Mouse (Mus musculus): ENCODE measurements around the gene 1700029I15Rik. TPM values are rescaled to one million over a fixed set of nuclear protein-coding genes. Genes with fewer than 3 reads are reported as not detected.
"Not testable (repeated sequence)": the region's sequence is repeated elsewhere in the genome, so short reads cannot be mapped to it uniquely, and the experiment has no call there.

The 1700029I15Rik gene
- polyA plus RNA-seq, 1 experiment from 2014 or later, result 7.6 TPM

DNA sequence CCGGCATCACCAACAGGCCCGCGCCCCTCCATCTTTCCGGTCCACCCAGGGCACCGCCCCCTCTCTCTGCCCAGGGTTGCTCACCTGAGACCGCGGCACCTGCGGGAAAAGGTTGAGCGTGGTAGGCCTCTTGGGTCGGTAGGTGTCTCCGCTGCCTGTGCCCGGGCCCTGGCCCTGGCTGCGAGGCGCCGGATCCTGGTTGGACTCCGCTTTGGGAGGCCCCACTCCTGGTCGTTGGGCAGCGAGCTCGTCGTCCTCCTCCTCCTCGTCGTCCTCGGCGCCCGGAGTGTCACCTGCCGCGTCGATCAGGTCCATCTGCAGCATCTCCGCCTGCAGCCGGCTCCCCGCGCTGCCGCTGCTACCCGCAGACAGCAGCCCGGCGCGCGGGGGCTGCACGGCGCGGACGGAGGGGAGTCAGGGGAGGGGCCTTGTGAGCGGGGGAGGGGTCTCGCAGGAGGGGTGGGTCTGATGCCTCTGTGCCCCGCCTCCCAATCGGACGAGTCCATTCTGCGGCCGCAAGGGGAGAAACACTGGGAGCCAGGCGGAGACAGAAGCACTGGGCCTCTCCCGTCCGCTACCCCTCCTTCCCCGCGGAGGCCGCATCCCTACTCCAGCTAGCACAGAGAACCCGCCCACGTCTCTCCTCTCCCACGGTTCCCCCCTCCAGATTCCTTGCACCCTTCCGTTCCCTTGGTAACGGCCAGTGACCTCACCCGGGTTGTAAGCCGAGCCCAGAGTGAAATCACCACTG lies 6.7 kb downstream of the 1700029I15Rik start:
- H3K4me1 ChIP-seq, result peaks cover 59% of the 10 kb centered on the region
- H3K9me3 ChIP-seq (replicated peaks), result no peaks in the 10 kb centered on the region
- WGBS, result under 1% methylated on average over 53 of the region's 62 CpGs
- peak overlapping the region; percentile 86 for H3K27ac ChIP-seq
- ATAC-seq (ENCODE audit: low FRiP score), result peak; percentile 94
- no peaks in the 10 kb centered on the region for H3K27me3 ChIP-seq
- H3K9ac ChIP-seq, result peak overlapping the region; percentile 85
- H3K4me2 ChIP-seq (replicated peaks), result peak overlapping the region; percentile 92
- peak overlapping the region; percentile 77 for H3K4me3 ChIP-seq
- peaks cover 37% of the 10 kb centered on the region for H3K36me3 ChIP-seq

DNA sequence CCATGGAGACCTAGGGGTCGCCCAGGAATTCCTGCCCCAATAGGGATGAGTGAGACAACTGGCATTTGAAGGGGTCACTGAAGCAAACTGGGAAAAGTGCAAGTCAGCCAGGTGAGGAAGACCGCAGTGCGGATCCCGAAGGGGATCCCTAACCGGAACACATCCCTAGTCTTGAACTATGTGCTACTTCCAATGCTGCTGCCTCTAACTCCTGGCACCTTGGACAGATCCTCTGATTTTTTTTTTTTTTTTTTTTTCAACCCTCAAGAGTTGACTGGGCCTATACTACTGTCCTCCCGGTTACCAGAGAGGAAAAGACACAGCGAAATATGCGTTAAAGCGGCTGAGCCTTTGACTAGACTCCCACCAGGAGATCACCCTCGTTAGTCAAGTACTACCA lies 7.3 kb downstream of the 1700029I15Rik start:
- Histone ChIP-seq H3K9me3 (replicated peaks) (no peaks in the 10 kb centered on the region), H3K9ac (no peak overlapping the region), H3K27me3 (no peaks in the 10 kb centered on the region), H3K4me1 (peaks cover 59% of the 10 kb centered on the region), H3K27ac (peak overlapping the region; percentile 86), H3K36me3 (peaks cover 31% of the 10 kb centered on the region), H3K4me2 (replicated peaks) (peak overlapping the region; percentile 92), H3K4me3 (peak overlapping the region; percentile 77)
- no peak; the same call in 1 of the 2 replicates for ATAC-seq (ENCODE audit: low FRiP score)
- WGBS, result 2% methylated on average over 10 of the region's 10 CpGs

DNA sequence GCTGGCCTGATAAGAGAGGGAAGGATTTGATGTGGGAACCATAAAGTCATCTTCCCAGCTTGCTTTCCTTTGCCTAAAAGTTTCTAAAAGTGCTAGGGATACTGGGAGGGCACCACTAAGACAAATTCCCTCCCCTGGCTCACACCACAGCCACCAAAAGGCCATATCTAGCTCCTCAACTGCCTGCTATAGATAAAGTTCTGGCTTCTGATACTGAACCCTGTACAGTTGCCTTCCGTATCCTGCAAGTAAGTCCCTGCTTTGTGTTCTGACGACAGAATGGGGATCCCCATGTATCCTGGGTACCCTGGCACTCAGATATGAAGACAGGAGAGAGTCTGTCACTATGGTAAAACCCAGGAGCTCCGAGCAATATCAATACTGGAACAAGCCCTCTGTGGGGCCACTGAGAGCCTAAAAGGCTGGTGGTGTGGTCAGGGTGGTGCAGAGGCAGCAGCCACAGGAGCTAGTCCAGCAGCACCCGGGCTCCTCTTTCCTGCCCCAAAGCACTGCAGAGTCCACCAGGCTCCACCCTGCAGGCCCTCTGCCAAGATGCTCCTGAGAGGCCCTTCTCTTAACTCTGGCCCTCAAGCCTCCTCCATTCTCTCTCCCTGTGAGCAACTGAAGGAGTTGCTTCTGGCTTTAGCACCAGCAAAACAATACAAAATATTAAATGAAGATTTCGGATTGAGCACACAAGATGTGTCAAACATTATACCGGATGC lies 8.0 kb downstream of the 1700029I15Rik start:
- H3K27ac ChIP-seq, result peak overlapping the region; percentile 86
- H3K27me3 ChIP-seq, result no peaks in the 10 kb centered on the region
- H3K9ac ChIP-seq, result peak overlapping the region; percentile 43; the same call in 1 of the 2 replicates
- WGBS, result 81% methylated on average over 6 of the region's 6 CpGs
- ATAC-seq (ENCODE audit: low FRiP score), result no peak
- no peaks in the 10 kb centered on the region for H3K9me3 ChIP-seq (replicated peaks)
- no peak overlapping the region for H3K4me3 ChIP-seq
- H3K4me2 ChIP-seq (replicated peaks), result peak overlapping the region; percentile 92
- peaks cover 24% of the 10 kb centered on the region for H3K36me3 ChIP-seq
- H3K4me1 ChIP-seq, result peaks cover 59% of the 10 kb centered on the region

DNA sequence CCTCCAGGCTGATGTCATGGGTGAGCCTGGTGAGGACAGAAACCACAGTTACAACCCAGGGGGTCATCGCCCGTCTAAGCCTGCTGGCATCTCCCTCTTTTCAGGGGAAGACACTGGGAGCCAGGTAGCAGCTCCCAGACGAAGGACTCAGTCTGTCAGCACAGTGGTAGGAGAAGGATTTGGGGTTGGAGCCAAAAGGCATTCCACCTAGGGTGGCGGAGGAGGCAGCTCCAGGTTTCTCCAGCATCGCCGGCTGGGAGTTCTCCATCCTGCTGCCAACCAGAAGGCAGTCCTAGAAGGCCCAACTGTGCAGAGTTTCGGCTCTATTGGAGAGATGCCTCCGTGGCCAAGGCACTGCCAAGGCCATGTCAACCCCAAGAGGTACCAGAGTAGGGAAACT lies 8.8 kb downstream of the 1700029I15Rik start:
- peaks cover 59% of the 10 kb centered on the region for H3K4me1 ChIP-seq
- 0 out of 2 replicates have a peak overlapping the region, but pooled peaks have one; percentile 35 for H3K4me3 ChIP-seq
- peak overlapping the region; percentile 71 for H3K9ac ChIP-seq
- 88% methylated on average over 8 of the region's 8 CpGs for WGBS
- H3K27me3 ChIP-seq, result no peaks in the 10 kb centered on the region
- H3K36me3 ChIP-seq, result peaks cover 16% of the 10 kb centered on the region
- H3K4me2 ChIP-seq (replicated peaks), result peak overlapping the region; percentile 67
- H3K27ac ChIP-seq, result peak overlapping the region; percentile 94; the same call in 1 of the 2 replicates
- H3K9me3 ChIP-seq (replicated peaks), result no peaks in the 10 kb centered on the region
- ATAC-seq (ENCODE audit: low FRiP score), result no peak

DNA sequence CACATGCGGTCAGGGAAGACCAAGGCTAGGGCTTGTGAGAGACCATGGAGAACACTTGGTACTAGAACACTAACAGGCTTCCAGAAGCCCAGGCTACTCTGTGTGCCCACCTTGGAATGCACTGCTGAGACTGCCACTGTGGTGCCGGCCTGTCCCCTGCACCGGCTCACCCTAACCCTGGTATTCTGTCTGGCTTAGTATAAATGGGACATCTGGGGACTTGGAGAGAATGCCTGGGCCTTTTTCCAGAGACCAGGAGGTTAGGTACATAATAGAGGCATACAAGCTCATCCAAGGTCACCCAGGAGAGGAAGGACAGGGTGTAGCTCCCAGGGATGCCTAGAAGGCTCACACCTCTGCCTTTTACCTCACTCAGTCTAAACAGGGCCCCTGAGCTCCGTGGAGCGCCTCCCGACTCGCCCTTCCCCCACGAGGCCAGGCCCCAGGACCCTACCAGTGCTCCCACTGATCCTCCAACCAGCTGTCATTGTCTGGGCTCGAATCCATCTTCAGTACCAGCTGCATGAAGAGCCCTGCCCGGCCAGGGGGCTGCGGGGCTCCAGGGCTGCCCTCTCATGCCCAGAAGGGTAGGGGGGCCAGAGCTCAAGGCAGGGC lies 9.5 kb downstream of the 1700029I15Rik start:
- H3K9ac ChIP-seq, result peak overlapping the region; percentile 71
- H3K9me3 ChIP-seq (replicated peaks), result no peaks in the 10 kb centered on the region
- 19% methylated on average over 11 of the region's 11 CpGs for WGBS
- peak overlapping the region; percentile 35 for H3K4me3 ChIP-seq
- peak overlapping the region; percentile 67 for H3K4me2 ChIP-seq (replicated peaks)
- H3K4me1 ChIP-seq, result peaks cover 59% of the 10 kb centered on the region
- no peaks in the 10 kb centered on the region for H3K27me3 ChIP-seq
- peaks cover 10% of the 10 kb centered on the region for H3K36me3 ChIP-seq
- ATAC-seq (ENCODE audit: low FRiP score), result peak; percentile 0; the same call in 1 of the 2 replicates
- H3K27ac ChIP-seq, result peak overlapping the region; percentile 94

DNA sequence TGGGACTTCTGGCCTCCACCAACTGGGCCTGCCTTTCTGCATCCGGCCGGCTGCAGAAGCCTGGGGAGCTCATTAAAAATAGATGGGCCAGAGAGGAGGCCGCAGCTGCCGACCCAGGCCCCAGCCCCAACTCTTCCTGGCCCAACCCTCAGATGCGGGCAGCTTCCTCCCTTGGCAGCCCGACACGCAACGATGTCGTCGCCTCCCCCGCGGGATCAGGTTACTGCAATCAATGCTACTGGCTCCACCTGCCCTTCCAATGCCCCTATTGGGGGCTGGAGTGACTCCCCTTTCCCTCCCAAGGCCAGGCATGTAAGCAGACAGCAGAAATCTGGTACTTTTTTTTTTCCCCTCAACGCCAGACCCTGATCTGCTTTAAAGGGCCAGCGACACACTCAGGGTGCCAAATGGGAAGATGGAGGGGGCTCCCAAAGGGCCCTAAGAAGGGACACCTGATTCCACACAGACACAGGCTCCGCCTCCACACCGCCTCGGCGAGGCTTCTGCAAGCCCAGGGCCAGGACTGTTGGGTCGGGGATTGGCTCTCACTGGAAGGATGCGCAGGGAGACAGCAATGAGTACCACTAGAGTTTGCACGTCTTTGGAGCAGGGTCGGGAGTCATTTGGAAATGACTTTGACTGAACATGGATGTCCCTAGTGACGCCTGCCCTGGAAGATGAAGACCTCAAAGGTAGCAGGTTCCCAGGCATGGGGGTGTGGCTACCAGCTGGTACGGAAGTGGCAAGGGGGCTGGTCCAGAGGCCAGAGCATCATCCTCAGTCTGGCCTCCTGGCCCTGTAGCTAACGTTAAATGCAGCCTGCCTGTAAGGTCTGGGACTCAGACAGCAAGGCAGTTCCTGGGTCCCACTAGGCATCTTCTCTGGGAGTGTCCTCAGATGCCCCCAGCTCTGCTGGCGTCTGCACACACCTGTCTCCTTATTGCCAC lies 10.3 kb downstream of the 1700029I15Rik start:
- Histone ChIP-seq H3K4me1 (peaks cover 62% of the 10 kb centered on the region), H3K9ac (peak overlapping the region; percentile 71), H3K9me3 (replicated peaks) (no peaks in the 10 kb centered on the region), H3K27me3 (no peaks in the 10 kb centered on the region), H3K27ac (peak overlapping the region; percentile 94), H3K36me3 (0 out of 2 replicates have a peak, but pooled peaks cover 5% of the 10 kb centered on the region), H3K4me3 (peak overlapping the region; percentile 35), H3K4me2 (replicated peaks) (peak overlapping the region; percentile 67)
- ATAC-seq (ENCODE audit: low FRiP score), result peak; percentile 3; the same call in 1 of the 2 replicates
- WGBS, result 5% methylated on average over 26 of the region's 26 CpGs

DNA sequence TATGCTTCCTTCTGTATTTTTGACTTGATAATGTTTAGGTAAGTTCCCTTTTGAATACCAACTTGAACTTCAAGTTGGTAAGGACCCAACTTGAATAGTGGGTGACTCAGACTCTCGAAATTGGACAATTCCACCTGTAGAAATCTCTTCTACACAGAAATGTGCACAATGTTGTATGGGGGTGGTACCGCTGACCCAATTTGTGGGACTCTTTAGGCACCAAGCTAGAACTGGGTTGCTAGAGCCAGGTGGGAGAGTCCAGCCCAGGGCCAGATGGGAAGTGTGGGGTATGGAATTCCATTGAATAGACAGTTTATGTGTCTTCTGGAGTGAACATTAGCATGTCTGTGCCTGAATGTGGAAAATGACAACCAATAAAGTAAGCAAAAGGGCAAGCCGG lies 13.2 kb downstream of the 1700029I15Rik start:
- H3K4me2 ChIP-seq (replicated peaks), result no peak overlapping the region
- H3K27ac ChIP-seq, result no peak overlapping the region
- H3K4me1 ChIP-seq, result peaks cover 67% of the 10 kb centered on the region
- no peak overlapping the region for H3K9ac ChIP-seq
- ATAC-seq (ENCODE audit: low FRiP score), result no peak
- 89% methylated on average over 3 of the region's 3 CpGs for WGBS
- no peak overlapping the region for H3K4me3 ChIP-seq
- H3K36me3 ChIP-seq, result 0 out of 2 replicates have a peak, but pooled peaks cover 4% of the 10 kb centered on the region
- H3K9me3 ChIP-seq (replicated peaks), result no peaks in the 10 kb centered on the region
- H3K27me3 ChIP-seq, result no peaks in the 10 kb centered on the region

DNA sequence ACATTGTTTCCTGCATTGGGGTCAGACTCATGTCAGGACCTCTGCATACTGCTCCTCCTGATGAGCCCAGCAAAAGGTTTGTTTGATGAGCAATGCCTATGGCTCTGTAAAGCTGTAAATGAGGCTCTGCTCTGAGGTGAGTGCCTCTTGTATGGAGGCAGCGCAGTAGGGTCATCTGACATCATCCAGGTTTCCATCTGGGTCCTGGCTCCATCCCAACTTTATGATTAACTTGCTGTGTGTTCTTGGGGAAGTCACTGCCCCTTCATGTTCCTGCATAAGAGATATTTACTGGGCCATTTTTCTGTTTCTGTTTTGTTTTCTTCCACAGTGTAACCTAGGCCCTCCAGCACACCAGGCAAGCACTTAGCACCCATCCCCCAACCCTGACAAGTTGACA lies 15.1 kb downstream of the 1700029I15Rik start:
- H3K4me1 ChIP-seq, result peaks cover 54% of the 10 kb centered on the region
- H3K27me3 ChIP-seq, result no peaks in the 10 kb centered on the region
- H3K9ac ChIP-seq, result no peak overlapping the region
- no peak for ATAC-seq (ENCODE audit: low FRiP score)
- no peak overlapping the region; the same call in 1 of the 2 replicates for H3K27ac ChIP-seq
- no peak overlapping the region for H3K4me3 ChIP-seq
- no peaks in the 10 kb centered on the region for H3K9me3 ChIP-seq (replicated peaks)
- H3K36me3 ChIP-seq, result 0 out of 2 replicates have a peak, but pooled peaks cover 4% of the 10 kb centered on the region
- 81% methylated on average over 1 of the region's 1 CpGs for WGBS
- 0 out of 2 replicates have a peak overlapping the region, but pooled peaks have one; percentile 21 for H3K4me2 ChIP-seq (replicated peaks)

DNA sequence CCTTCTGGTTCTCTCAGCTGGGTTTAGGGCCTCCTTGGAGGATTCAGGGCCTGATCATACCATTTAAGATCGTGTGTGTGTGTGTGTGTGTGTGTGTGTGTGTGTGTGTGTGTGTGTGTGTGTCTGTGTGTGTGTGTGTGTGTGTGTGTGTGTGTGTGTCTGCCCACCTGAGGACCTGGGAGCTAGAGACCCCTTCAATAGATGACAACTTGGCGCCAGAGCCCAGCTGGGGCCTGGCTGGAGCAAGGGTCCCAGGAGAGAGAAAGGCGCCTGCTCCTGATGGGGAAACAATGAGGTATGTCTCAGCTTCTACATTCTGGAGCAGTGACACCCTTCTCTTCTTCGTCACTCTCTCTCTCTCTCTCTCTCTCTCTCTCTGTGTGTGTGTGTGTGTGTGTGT lies 17.5 kb downstream of the 1700029I15Rik start:
- ATAC-seq (ENCODE audit: low FRiP score); H3K27me3 ChIP-seq; H3K9me3 ChIP-seq (replicated peaks): not testable (repeated sequence)
- peak overlapping the region; percentile 85 for H3K4me3 ChIP-seq
- H3K4me1 ChIP-seq, result peaks cover 50% of the 10 kb centered on the region
- H3K9ac ChIP-seq, result peak overlapping the region; percentile 93
- peaks cover 21% of the 10 kb centered on the region for H3K36me3 ChIP-seq
- H3K4me2 ChIP-seq (replicated peaks), result peak overlapping the region; percentile 85
- 43% methylated on average over 3 of the region's 4 CpGs for WGBS
- peak overlapping the region; percentile 80 for H3K27ac ChIP-seq

DNA sequence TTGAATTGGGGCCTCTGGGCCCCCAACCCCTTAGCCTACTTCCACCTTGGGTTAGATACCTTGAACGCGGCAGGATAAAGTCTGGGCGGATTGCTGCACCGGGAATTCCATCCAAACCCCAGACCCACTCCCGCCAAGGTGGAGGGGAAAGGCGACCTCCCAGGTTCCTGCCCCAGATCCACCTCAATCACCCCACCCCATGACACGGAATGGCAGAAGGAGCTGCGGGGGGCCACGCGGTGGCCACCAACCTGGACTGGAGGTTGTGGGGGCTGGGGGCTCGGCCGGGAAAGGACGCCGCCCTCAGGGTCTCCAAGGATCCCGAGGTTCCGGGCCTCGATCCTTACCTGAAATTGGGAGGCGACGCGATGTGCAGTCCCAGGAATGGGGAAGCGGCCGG lies 18.3 kb downstream of the 1700029I15Rik start:
- ATAC-seq (ENCODE audit: low FRiP score), result peak; percentile 17; the same call in 1 of the 2 replicates
- Histone ChIP-seq H3K27ac (peak overlapping the region; percentile 80), H3K9me3 (replicated peaks) (no peaks in the 10 kb centered on the region), H3K4me2 (replicated peaks) (peak overlapping the region; percentile 85), H3K36me3 (peaks cover 29% of the 10 kb centered on the region), H3K9ac (peak overlapping the region; percentile 93), H3K4me1 (peaks cover 57% of the 10 kb centered on the region), H3K27me3 (no peaks in the 10 kb centered on the region), H3K4me3 (peak overlapping the region; percentile 85)
- WGBS, result 3% methylated on average over 22 of the region's 22 CpGs

DNA sequence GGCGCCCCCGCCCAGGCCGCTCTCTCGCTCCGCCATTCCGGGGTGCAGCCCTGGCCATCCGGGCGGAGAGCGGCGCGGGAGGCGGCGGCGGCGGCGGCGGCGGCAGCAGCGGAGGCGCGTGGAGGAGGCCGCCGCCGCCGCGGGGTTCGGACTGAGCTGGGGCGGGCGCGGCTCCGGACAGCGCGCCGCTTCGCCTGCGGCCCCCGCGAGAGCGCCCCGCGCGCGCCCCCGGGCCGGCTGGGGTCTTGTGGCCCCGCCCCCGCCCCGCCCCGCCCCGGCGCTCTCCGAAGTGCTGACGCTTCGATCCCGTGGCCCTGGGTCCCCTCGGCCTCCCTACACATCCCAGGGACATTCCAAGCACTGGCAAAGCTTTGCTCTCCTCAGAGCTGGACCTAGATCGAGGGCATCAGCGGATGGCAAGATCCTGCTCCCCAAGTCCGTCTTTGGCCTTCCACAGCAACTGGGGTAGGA lies 18.8 kb downstream of the 1700029I15Rik start, which contains the start of gene Mapk8ip1:
Gene Mapk8ip1, minus strand, starts transcription at position 173 of the 471 bp plus-strand sequence.
- Histone ChIP-seq H3K9me3 (replicated peaks) (no peaks in the 10 kb centered on the region), H3K4me2 (replicated peaks) (peak within 1 kb of the TSS; percentile 85), H3K9ac (peak within 1 kb of the TSS; percentile 93), H3K36me3 (peaks cover 34% of the 10 kb centered on the region), H3K27ac (peak within 1 kb of the TSS; percentile 80), H3K4me3 (peak within 1 kb of the TSS; percentile 85), H3K27me3 (no peaks in the 10 kb centered on the region), H3K4me1 (peaks cover 62% of the 10 kb centered on the region)
- ATAC-seq (ENCODE audit: low FRiP score), result peak; percentile 54
- 2% methylated on average over 41 of the region's 59 CpGs for WGBS
